Mouse (Mus musculus): Measurements from ENCODE around the gene Dab2ip. TPM values are rescaled to one million over a fixed set of nuclear protein-coding genes. Genes with fewer than 3 reads are reported as not detected.

Dab2ip gene
- total and polyA plus RNA-seq, 3 experiments: 4.9 to 15.6 (median 7.8) TPM

DNA sequence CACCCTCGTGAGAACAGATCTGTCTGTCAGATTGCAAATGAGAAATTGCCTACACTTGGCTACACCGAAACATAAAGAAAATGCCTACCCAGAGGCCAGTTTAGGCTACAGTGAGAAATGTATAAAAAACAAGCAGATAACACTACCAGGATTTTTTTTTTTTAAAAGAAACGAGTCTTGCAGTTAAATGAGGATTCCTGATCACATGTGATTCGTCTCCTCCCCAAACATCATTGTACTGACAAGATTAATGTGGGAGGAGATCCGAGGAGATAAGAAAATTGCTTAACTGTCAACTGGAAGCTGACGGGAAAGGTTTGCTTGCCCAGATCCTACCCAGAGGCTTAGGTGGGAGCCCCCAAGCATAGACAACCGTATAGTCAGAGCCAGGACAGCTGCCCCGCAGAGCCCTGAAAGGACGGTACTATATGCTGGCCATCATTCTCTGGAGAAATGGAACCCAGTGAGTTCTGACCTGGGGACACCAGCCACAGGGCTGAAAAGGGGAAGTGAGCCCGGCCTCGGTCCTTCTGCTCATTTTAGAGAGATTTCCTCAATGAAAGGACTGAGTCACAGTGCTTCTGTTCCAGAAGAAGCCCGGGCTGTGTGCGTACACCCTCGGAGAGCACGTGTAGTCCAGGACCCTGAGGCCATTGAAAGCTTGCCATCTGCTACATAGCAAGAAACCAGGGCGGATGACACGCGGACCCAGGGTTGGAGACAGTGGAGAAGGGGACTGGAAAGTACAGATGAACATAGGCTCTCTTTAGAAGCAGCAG lies 173.8 kb downstream of the Dab2ip start (continued):
- TF ChIP-seq ELF1 (IDR thresholded peaks at IDR 0.05; ENCODE audit: low read depth, low read length) (peak; percentile 34; the same call in 1 of the 2 replicates), EP300 (IDR thresholded peaks at IDR 0.05; ENCODE audit: low read length) (peak; percentile 86), POLR2AphosphoS2 (IDR thresholded peaks at IDR 0.05; ENCODE audit: low read depth, low read length) (no peak), E2F4 (IDR thresholded peaks at IDR 0.05; ENCODE audit: insufficient replicate concordance, low read depth, low read length) (no peak), NRF1 (IDR thresholded peaks at IDR 0.05; ENCODE audit: low read depth, low read length) (no peak)

DNA sequence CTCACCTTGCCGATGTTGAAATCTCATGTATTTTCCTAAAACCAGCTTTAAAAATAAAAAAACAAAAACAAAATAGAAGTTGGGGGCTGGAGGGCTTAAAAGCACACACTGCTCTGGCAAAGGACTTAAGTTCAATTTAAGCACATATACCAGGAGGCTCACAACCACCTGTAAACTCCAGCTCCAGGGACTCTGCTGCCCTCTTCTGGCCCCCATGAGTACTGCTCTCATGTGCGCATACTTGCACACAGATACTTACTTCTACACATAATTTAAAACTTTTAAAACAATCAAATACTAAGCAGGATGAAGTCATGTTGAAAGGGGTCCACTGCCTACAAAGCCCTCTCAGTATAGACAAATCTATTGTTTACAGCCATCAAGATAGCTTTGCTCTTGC lies 176.9 kb downstream of the Dab2ip start:
- dilution Hi-C loops (cut with MboI; ENCODE audit: extremely low pct_ligation_motif_present, extremely low pct_unique_long_range_greater_than_20kb, low sequenced_read_pairs): no loop called here
- no peak for DNase-seq (ENCODE audit: extremely low read depth)
- TF ChIP-seq CTCF (conservative IDR thresholded peaks at IDR 0.05 in 1 of 2, IDR thresholded peaks at IDR 0.05 in 1 of 2; ENCODE audit: low read depth in 2 of 2, low read length in 2 of 2) (peak; percentile 17 to 43; a peak in 2 of 4 replicates), NELFE (IDR thresholded peaks at IDR 0.05; ENCODE audit: low read depth, low read length) (no peak), POLR2A (IDR thresholded peaks at IDR 0.05; ENCODE audit: low read depth, low read length) (no peak), SMC3 (IDR thresholded peaks at IDR 0.05; ENCODE audit: low read depth, low read length) (peak; percentile 34; the same call in 1 of the 2 replicates), MEF2A (IDR thresholded peaks at IDR 0.05; ENCODE audit: borderline replicate concordance, low read depth, low read length) (no peak), ZNF384 (IDR thresholded peaks at IDR 0.05; ENCODE audit: low read depth, low read length) (no peak), ZMIZ1 (IDR thresholded peaks at IDR 0.05; ENCODE audit: low read depth, low read length) (no peak), RAD21 (IDR thresholded peaks at IDR 0.05; ENCODE audit: low read depth, low read length) (peak; percentile 18), ZC3H11A (IDR thresholded peaks at IDR 0.05; ENCODE audit: low read depth, low read length) (no peak)

DNA sequence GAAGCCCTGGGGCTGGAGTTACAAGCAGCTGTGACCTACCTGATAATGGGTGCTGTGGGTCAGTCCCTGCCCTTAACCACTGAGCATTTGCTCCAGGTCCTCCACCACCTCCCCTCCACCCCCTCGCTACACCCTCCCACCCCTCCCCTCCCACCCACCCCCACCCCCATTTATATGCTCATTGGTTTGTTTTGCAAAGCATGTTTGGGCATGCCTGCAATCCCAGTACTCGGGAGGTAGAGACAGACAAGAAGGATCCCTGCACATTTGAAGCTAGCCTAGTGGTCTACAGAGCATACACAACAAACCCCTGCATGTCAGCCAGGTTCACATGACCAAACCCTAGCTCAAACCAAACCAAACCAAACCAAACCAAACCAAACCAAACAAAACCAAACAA lies 178.0 kb downstream of the Dab2ip start:
- peaks cover 0 to 2% of the 10 kb centered on the region in 2 experiments for H3K36me3 ChIP-seq (replicated peaks in 1 of 2; ENCODE audit: control insufficient read depth in 1 of 2, insufficient read depth in 1 of 2, low read length in 1 of 2)
- dilution Hi-C loops (cut with MboI; ENCODE audit: extremely low pct_ligation_motif_present, extremely low pct_unique_long_range_greater_than_20kb, low sequenced_read_pairs) (no loop called here), in situ Hi-C loops (cut with MboI; ENCODE audit: low pct_ligation_motif_present, low pct_unique_long_range_greater_than_20kb, low sequenced_read_pairs) (loop anchor here (10.0 kb wide), 2 partner anchors 169 to 191 kb away; no protein-coding TSS in a partner anchor)
- H3K4me2 ChIP-seq (ENCODE audit: insufficient read depth, low read depth, poor library complexity, severe bottlenecking): no peak overlapping the region
- TF ChIP-seq JUN (IDR thresholded peaks at IDR 0.05; ENCODE audit: insufficient read depth, low read depth, low read length): no peak
- TF ChIP-seq CHD1 (IDR thresholded peaks at IDR 0.05; ENCODE audit: low read depth, low read length): no peak
- no peak for TF ChIP-seq MXI1 (IDR thresholded peaks at IDR 0.05; ENCODE audit: low read depth, low read length)
- no peak for TF ChIP-seq POLR2AphosphoS2 (IDR thresholded peaks at IDR 0.05; ENCODE audit: low read depth, low read length)
- no peak for TF ChIP-seq USF1 (IDR thresholded peaks at IDR 0.05; ENCODE audit: low read depth, low read length)
- TF ChIP-seq MAFK (IDR thresholded peaks at IDR 0.05; ENCODE audit: insufficient replicate concordance, low read length): no peak
- no peak for TF ChIP-seq CTCF (conservative IDR thresholded peaks at IDR 0.05 in 1 of 2, IDR thresholded peaks at IDR 0.05 in 1 of 2; ENCODE audit: low read depth in 2 of 2, low read length in 2 of 2)
- no peak for TF ChIP-seq ETS1 (conservative IDR thresholded peaks at IDR 0.05; ENCODE audit: low read depth, low read length)
- TF ChIP-seq CHD2 (IDR thresholded peaks at IDR 0.05; ENCODE audit: low read length): no peak
- TF ChIP-seq E2F4 (IDR thresholded peaks at IDR 0.05; ENCODE audit: insufficient replicate concordance, low read depth, low read length): no peak
- TF ChIP-seq MAX (IDR thresholded peaks at IDR 0.05; ENCODE audit: low read length): no peak
- TF ChIP-seq HCFC1 (IDR thresholded peaks at IDR 0.05; ENCODE audit: low read depth, low read length): no peak
- no peaks in the 10 kb centered on the region for H3K27me3 ChIP-seq (replicated peaks)
- peaks cover 34 to 73% of the 10 kb centered on the region in 2 experiments for H3K4me1 ChIP-seq (ENCODE audit: control insufficient read depth in 1 of 2, insufficient read depth in 2 of 2)
- H3K9ac ChIP-seq (ENCODE audit: insufficient read depth, low read depth): no peak overlapping the region
- H3K79me2 ChIP-seq (replicated peaks; ENCODE audit: control insufficient read depth, extremely low read depth, insufficient read depth, poor library complexity, severe bottlenecking): no peaks in the 10 kb centered on the region
- peaks cover 6% of the 10 kb centered on the region for H3K9me3 ChIP-seq (replicated peaks; ENCODE audit: low read length)
- no peak for DNase-seq (ENCODE audit: extremely low read depth)
- no peak overlapping the region for H3K4me3 ChIP-seq (replicated peaks in 1 of 3; ENCODE audit: low read depth in 2 of 3, low read length in 2 of 3, poor library complexity in 1 of 3)
- H3K27ac ChIP-seq (ENCODE audit: insufficient read depth, low read depth): no peak overlapping the region

More for the DNA sequence above, 176.9 kb downstream of the Dab2ip start:
- peaks cover 0 to 3% of the 10 kb centered on the region in 2 experiments for H3K36me3 ChIP-seq (replicated peaks in 1 of 2; ENCODE audit: control insufficient read depth in 1 of 2, insufficient read depth in 1 of 2, low read length in 1 of 2)
- in situ Hi-C loops (cut with MboI; ENCODE audit: low pct_ligation_motif_present, low pct_unique_long_range_greater_than_20kb, low sequenced_read_pairs): loop anchor here (10.0 kb wide), 2 partner anchors 170 to 190 kb away; no protein-coding TSS in a partner anchor
- H3K27me3 ChIP-seq (replicated peaks): no peaks in the 10 kb centered on the region
- no peak overlapping the region for H3K4me3 ChIP-seq (replicated peaks in 1 of 3; ENCODE audit: low read depth in 2 of 3, low read length in 2 of 3, poor library complexity in 1 of 3)
- H3K79me2 ChIP-seq (replicated peaks; ENCODE audit: control insufficient read depth, extremely low read depth, insufficient read depth, poor library complexity, severe bottlenecking): no peaks in the 10 kb centered on the region
- H3K9ac ChIP-seq (ENCODE audit: insufficient read depth, low read depth): no peak overlapping the region
- peaks cover 36 to 83% of the 10 kb centered on the region in 2 experiments for H3K4me1 ChIP-seq (ENCODE audit: control insufficient read depth in 1 of 2, insufficient read depth in 2 of 2)
- no peak overlapping the region for H3K27ac ChIP-seq (ENCODE audit: insufficient read depth, low read depth)
- no peak overlapping the region for H3K4me2 ChIP-seq (ENCODE audit: insufficient read depth, low read depth, poor library complexity, severe bottlenecking)
- H3K9me3 ChIP-seq (replicated peaks; ENCODE audit: low read length): peaks cover 6% of the 10 kb centered on the region
